Mouse (Mus musculus) G1E (cell line): ENCODE measurements around the gene Sct. TPM values are rescaled to one million over a fixed set of nuclear protein-coding genes. Genes with fewer than 3 reads are reported as not detected.
A peak's percentile ranks its signal among the peaks of the same experiment; 100 is the strongest.

ENCODE experiments used
- ATAC-seq: 2 replicates; pipeline ENCODE4 v1.8.0; 2016; ENCODE audit warnings: mild to moderate bottlenecking; ENCODE audit not compliant: insufficient number of reproducible peaks, poor library complexity, low FRiP score, severe bottlenecking; ENCODE audit errors: extremely low read depth
- DNase-seq: peaks from one replicate; pipeline ENCODE4 v3.0.0; 2012; ENCODE audit warnings: low spot score
- H3K27me3 ChIP-seq: 2 replicates; pipeline ENCODE4 v1.6.1; 2012; ENCODE audit warnings: mild to moderate bottlenecking, low read length, inconsistent platforms; ENCODE audit not compliant: insufficient read depth
- H3K36me3 ChIP-seq: replicated peaks from 2 replicates; pipeline ENCODE3; 2012; ENCODE audit warnings: mild to moderate bottlenecking, inconsistent platforms
- H3K4me1 ChIP-seq: 2 replicates; pipeline ENCODE4 v1.6.1; 2012; ENCODE audit warnings: low read depth, low read length, inconsistent platforms, mixed read lengths; ENCODE audit not compliant: insufficient read depth
- H3K4me3 ChIP-seq: 2 replicates; pipeline ENCODE4 v1.5.1; 2012; ENCODE audit warnings: low read depth, mild to moderate bottlenecking, inconsistent platforms, low read length, moderate library complexity, mixed read lengths
- H3K9me3 ChIP-seq: replicated peaks from 2 replicates; pipeline ENCODE4 v1.6.1; 2012; ENCODE audit warnings: inconsistent platforms
- CTCF ChIP-seq: IDR thresholded peaks from 2 replicates; pipeline ENCODE4 v1.5.1; 2012; ENCODE audit warnings: low read depth, low read length, inconsistent platforms, mixed read lengths
- GATA1 ChIP-seq: IDR thresholded peaks from 2 replicates; pipeline ENCODE4 v1.6.1; 2012; ENCODE audit warnings: borderline replicate concordance, low read length, inconsistent platforms, mixed read lengths
- GATA2 ChIP-seq: IDR thresholded peaks from 2 replicates; pipeline ENCODE4 v1.6.1; 2012; ENCODE audit warnings: low read depth, low read length, inconsistent platforms, borderline replicate concordance
- POLR2AphosphoS5 ChIP-seq: IDR thresholded peaks from 2 replicates; pipeline ENCODE4 v1.6.1; 2012; ENCODE audit warnings: low read depth, low read length, inconsistent platforms; ENCODE audit not compliant: insufficient replicate concordance
- TAL1 ChIP-seq: conservative IDR thresholded peaks from 2 replicates; pipeline ENCODE4 v1.6.1; 2012; ENCODE audit warnings: low read depth, low read length, inconsistent platforms, mixed read lengths
- polyA plus RNA-seq: library from polyadenylated mRNA; stranded (reverse); fragments of >175 nt; gene quantifications from 2 replicates; pipeline ENCODE4 v1.2.3, GENCODE M21; 2012
- total RNA-seq, 2 experiments: library from RNA; stranded (forward) in 1 of 2; stranded (reverse) in 1 of 2; fragments of 200-1000 nt in 1 of 2; fragments of >200 nt in 1 of 2; fragmentation: Nextera tagmentation in 1 of 2; gene quantifications; 2 replicates each; pipeline ENCODE4 v1.2.3; 2014 to 2017

The Sct gene
- total and polyA plus RNA-seq, 3 experiments: not detected

DNA sequence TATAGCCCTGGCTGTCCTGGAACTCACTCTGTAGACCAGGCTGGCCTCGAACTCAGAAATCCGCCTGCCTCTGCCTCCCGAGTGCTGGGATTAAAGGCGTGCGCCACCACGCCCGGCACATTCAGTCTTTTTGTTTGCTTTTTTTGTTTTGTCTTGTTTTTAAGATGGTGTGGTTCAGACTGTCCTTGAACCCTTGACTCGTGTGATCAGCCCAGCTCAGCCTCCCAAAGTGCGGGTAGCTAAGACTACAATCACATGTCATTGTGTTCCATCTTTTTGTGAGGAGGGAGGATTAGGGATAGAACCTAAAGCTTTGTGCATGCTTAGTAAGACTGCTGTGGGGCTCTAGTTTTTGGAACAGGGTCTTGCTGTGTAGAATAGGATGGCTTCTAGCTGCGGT, 47.4 kb downstream of the Sct start:
- H3K9me3 ChIP-seq: no peaks in the 10 kb centered on the region
- TF ChIP-seq POLR2AphosphoS5 (no peak), GATA1 (no peak), CTCF (no peak)
- no peak for DNase-seq
- peaks cover 70% of the 10 kb centered on the region for H3K36me3 ChIP-seq
- H3K27me3 ChIP-seq: no peaks in the 10 kb centered on the region
- ATAC-seq: no peak
- no peak overlapping the region; the same call in 1 of the 2 replicates for H3K4me3 ChIP-seq
- peaks cover 40% of the 10 kb centered on the region for H3K4me1 ChIP-seq

DNA sequence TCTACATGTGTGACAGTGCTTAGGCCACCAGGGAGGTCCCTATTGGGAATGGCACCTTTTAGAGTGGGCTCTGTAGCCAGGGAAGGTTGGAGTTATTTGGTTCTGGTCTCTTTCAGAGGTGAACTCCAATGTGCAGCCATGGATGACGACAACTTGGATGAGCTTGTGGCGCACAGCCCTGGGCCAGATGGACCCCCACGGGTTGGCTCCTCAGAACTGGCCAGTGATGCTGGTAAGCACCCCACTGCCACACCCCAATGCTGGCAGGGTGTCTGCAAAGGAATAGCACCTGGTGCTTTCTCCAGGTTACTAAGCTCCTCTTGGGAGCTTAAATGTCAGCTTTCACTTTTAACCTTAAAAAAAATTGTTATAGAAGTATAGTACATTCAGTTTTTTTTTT, 47.8 kb downstream of the Sct start:
- no peaks in the 10 kb centered on the region for H3K27me3 ChIP-seq
- peaks cover 66% of the 10 kb centered on the region for H3K36me3 ChIP-seq
- ATAC-seq (no peak), DNase-seq (no peak)
- no peak overlapping the region; the same call in 1 of the 2 replicates for H3K4me3 ChIP-seq
- H3K4me1 ChIP-seq: peaks cover 40% of the 10 kb centered on the region
- TF ChIP-seq TAL1 (no peak), GATA2 (no peak), CTCF (no peak)
- no peaks in the 10 kb centered on the region for H3K9me3 ChIP-seq

- Histone ChIP-seq H3K36me3 (peaks cover 61% of the 10 kb centered on the region), H3K9me3 (no peaks in the 10 kb centered on the region), H3K4me3 (peak overlapping the region; percentile 57; the same call in 1 of the 2 replicates), H3K4me1 (peaks cover 40% of the 10 kb centered on the region), H3K27me3 (no peaks in the 10 kb centered on the region)
- TF ChIP-seq TAL1 (no peak), POLR2AphosphoS5 (no peak), GATA2 (no peak), GATA1 (no peak), CTCF (no peak)
- DNase-seq: no peak
- no peak for ATAC-seq
Measured at GRCm38 (mm10) chr7:141230570-141230969, 48.4 kb downstream of the Sct start.

DNA sequence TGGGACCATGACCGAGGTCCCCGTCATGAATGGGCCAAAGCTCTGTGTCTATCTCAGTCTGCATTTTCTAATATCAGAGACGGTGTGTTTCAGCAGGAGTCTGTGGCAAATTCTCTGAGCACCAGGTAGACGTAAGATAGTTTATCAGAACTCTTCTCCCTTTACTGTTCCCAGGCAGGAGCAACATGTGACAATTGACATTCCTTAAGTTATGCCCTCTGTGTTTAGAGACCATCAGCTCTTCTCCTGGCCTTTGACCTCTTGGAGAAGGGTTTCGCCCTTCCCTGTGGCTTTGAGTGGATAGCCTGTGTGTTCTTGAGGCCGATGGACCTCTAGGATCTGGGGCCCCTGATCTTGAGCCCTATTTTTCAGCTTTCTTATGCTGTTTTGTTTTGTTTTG, 49.2 kb downstream of the Sct start:
- TF ChIP-seq GATA2 (no peak), TAL1 (no peak), POLR2AphosphoS5 (no peak), GATA1 (no peak), CTCF (no peak)
- peaks cover 40% of the 10 kb centered on the region for H3K4me1 ChIP-seq
- no peaks in the 10 kb centered on the region for H3K9me3 ChIP-seq
- ATAC-seq (no peak), DNase-seq (peak; percentile 9)
- H3K4me3 ChIP-seq: peak overlapping the region; percentile 100
- peaks cover 53% of the 10 kb centered on the region for H3K36me3 ChIP-seq
- no peaks in the 10 kb centered on the region for H3K27me3 ChIP-seq

Other genes starting within 250 kb of the Sct start
Only the 20 nearest of the 28 such genes appear.
- gene Ano9, start 161.3 kb downstream of the Sct start, total RNA-seq (2014; fragmentation: Nextera tagmentation): 0.23 TPM in 1 of 2 replicates, not detected in the other
- 0.06 and 1.7 TPM in 2 replicates for gene Ano9, start 161.3 kb downstream of the Sct start, total RNA-seq (2017)
- gene Ano9, start 161.3 kb downstream of the Sct start, polyA plus RNA-seq: not detected in 2 replicates
- 10.2 and 43.3 TPM in 2 replicates for gene Ptdss2, start 156.8 kb downstream of the Sct start, total RNA-seq (2014; fragmentation: Nextera tagmentation)
- gene Ptdss2, start 156.8 kb downstream of the Sct start, total RNA-seq (2017): 3.9 and 4.5 TPM in 2 replicates
- gene Ptdss2, start 156.8 kb downstream of the Sct start, polyA plus RNA-seq: 29.4 and 45.3 TPM in 2 replicates
- gene Rnh1, start 106.3 kb downstream of the Sct start, total RNA-seq (2014; fragmentation: Nextera tagmentation): 14.7 and 16.3 TPM in 2 replicates
- gene Rnh1, start 106.3 kb downstream of the Sct start, total RNA-seq (2017): 40.6 and 51.8 TPM in 2 replicates
- 3.0 and 12.6 TPM in 2 replicates for gene Rnh1, start 106.3 kb downstream of the Sct start, polyA plus RNA-seq
- 30.3 and 32.7 TPM in 2 replicates for gene Hras, start 85.1 kb downstream of the Sct start, total RNA-seq (2014; fragmentation: Nextera tagmentation)
- gene Hras, start 85.1 kb downstream of the Sct start, total RNA-seq (2017): 29.3 and 31.5 TPM in 2 replicates
- 31.1 and 38.9 TPM in 2 replicates for gene Hras, start 85.1 kb downstream of the Sct start, polyA plus RNA-seq
- gene Lrrc56, start 85.0 kb downstream of the Sct start, total RNA-seq (2014; fragmentation: Nextera tagmentation): 2.3 and 2.8 TPM in 2 replicates
- 1.3 and 2.7 TPM in 2 replicates for gene Lrrc56, start 85.0 kb downstream of the Sct start, total RNA-seq (2017)
- 3.3 and 4.0 TPM in 2 replicates for gene Lrrc56, start 85.0 kb downstream of the Sct start, polyA plus RNA-seq
- 1.6 and 2.2 TPM in 2 replicates for gene Lmntd2, start 65.1 kb downstream of the Sct start, total RNA-seq (2014; fragmentation: Nextera tagmentation)
- gene Lmntd2, start 65.1 kb downstream of the Sct start, total RNA-seq (2017): 0.52 and 0.93 TPM in 2 replicates
- 0.42 and 0.49 TPM in 2 replicates for gene Lmntd2, start 65.1 kb downstream of the Sct start, polyA plus RNA-seq
- gene Rassf7, start 63.3 kb downstream of the Sct start, total RNA-seq (2014; fragmentation: Nextera tagmentation): 15.6 and 51.8 TPM in 2 replicates
- 4.9 and 8.9 TPM in 2 replicates for gene Rassf7, start 63.3 kb downstream of the Sct start, total RNA-seq (2017)
- gene Rassf7, start 63.3 kb downstream of the Sct start, polyA plus RNA-seq: 14.1 and 16.8 TPM in 2 replicates
- gene Phrf1, start 50.3 kb downstream of the Sct start, total RNA-seq (2014; fragmentation: Nextera tagmentation): 73.1 and 77.4 TPM in 2 replicates
- gene Phrf1, start 50.3 kb downstream of the Sct start, total RNA-seq (2017): 45.1 and 61.4 TPM in 2 replicates
- 159 and 173 TPM in 2 replicates for gene Phrf1, start 50.3 kb downstream of the Sct start, polyA plus RNA-seq
- 1.6 and 2.5 TPM in 2 replicates for gene Irf7, start 12.7 kb downstream of the Sct start, total RNA-seq (2014; fragmentation: Nextera tagmentation)
- 6.2 and 6.8 TPM in 2 replicates for gene Irf7, start 12.7 kb downstream of the Sct start, total RNA-seq (2017)
- gene Irf7, start 12.7 kb downstream of the Sct start, polyA plus RNA-seq: 12.9 and 17.6 TPM in 2 replicates
- not detected in 2 replicates for gene Cdhr5, start 2.3 kb downstream of the Sct start, total RNA-seq (2014; fragmentation: Nextera tagmentation)
- gene Cdhr5, start 2.3 kb downstream of the Sct start, total RNA-seq (2017): 0.05 TPM in 1 of 2 replicates, not detected in the other
- gene Cdhr5, start 2.3 kb downstream of the Sct start, polyA plus RNA-seq: not detected in 2 replicates
- not detected in 2 replicates for gene Drd4, start 12.9 kb upstream of the Sct start, total RNA-seq (2014; fragmentation: Nextera tagmentation)
- 0.38 TPM in 1 of 2 replicates, not detected in the other for gene Drd4, start 12.9 kb upstream of the Sct start, total RNA-seq (2017)
- not detected in 2 replicates for gene Drd4, start 12.9 kb upstream of the Sct start, polyA plus RNA-seq
- 35.3 and 41.2 TPM in 2 replicates for gene Deaf1, start 48.6 kb upstream of the Sct start, total RNA-seq (2014; fragmentation: Nextera tagmentation)
- gene Deaf1, start 48.6 kb upstream of the Sct start, total RNA-seq (2017): 22.9 and 27.0 TPM in 2 replicates
- gene Deaf1, start 48.6 kb upstream of the Sct start, polyA plus RNA-seq: 55.8 and 61.7 TPM in 2 replicates
- gene Tmem80, start 48.6 kb upstream of the Sct start, total RNA-seq (2014; fragmentation: Nextera tagmentation): 22.5 and 24.4 TPM in 2 replicates
- gene Tmem80, start 48.6 kb upstream of the Sct start, total RNA-seq (2017): 18.0 and 18.3 TPM in 2 replicates
- 8.4 and 9.0 TPM in 2 replicates for gene Tmem80, start 48.6 kb upstream of the Sct start, polyA plus RNA-seq
- gene Eps8l2, start 59.7 kb upstream of the Sct start, total RNA-seq (2014; fragmentation: Nextera tagmentation): not detected in 2 replicates
- gene Eps8l2, start 59.7 kb upstream of the Sct start, total RNA-seq (2017): 0.33 TPM in 1 of 2 replicates, not detected in the other
- not detected in 2 replicates for gene Eps8l2, start 59.7 kb upstream of the Sct start, polyA plus RNA-seq
- 59.1 and 68.2 TPM in 2 replicates for gene Taldo1, start 113.1 kb upstream of the Sct start, total RNA-seq (2014; fragmentation: Nextera tagmentation)
- gene Taldo1, start 113.1 kb upstream of the Sct start, total RNA-seq (2017): 514 and 659 TPM in 2 replicates
- 207 and 336 TPM in 2 replicates for gene Taldo1, start 113.1 kb upstream of the Sct start, polyA plus RNA-seq
- gene Gatd1, start 135.0 kb upstream of the Sct start, total RNA-seq (2014; fragmentation: Nextera tagmentation): 22.6 and 30.8 TPM in 2 replicates
- 23.8 and 23.9 TPM in 2 replicates for gene Gatd1, start 135.0 kb upstream of the Sct start, total RNA-seq (2017)
- gene Gatd1, start 135.0 kb upstream of the Sct start, polyA plus RNA-seq: 15.4 and 16.5 TPM in 2 replicates
- not detected in 2 replicates for gene Cend1, start 150.4 kb upstream of the Sct start, total RNA-seq (2014; fragmentation: Nextera tagmentation)
- not detected in 2 replicates for gene Cend1, start 150.4 kb upstream of the Sct start, total RNA-seq (2017)
- gene Cend1, start 150.4 kb upstream of the Sct start, polyA plus RNA-seq: not detected in 2 replicates
- gene Slc25a22, start 158.8 kb upstream of the Sct start, total RNA-seq (2014; fragmentation: Nextera tagmentation): 16.3 and 20.8 TPM in 2 replicates
- gene Slc25a22, start 158.8 kb upstream of the Sct start, total RNA-seq (2017): 3.7 and 3.8 TPM in 2 replicates
- gene Slc25a22, start 158.8 kb upstream of the Sct start, polyA plus RNA-seq: 51.8 and 54.9 TPM in 2 replicates
- gene Pidd1, start 164.9 kb upstream of the Sct start, total RNA-seq (2014; fragmentation: Nextera tagmentation): 22.9 and 29.6 TPM in 2 replicates
- gene Pidd1, start 164.9 kb upstream of the Sct start, total RNA-seq (2017): 8.8 and 8.9 TPM in 2 replicates
- gene Pidd1, start 164.9 kb upstream of the Sct start, polyA plus RNA-seq: 40.1 and 59.6 TPM in 2 replicates
- 939 and 1,045 TPM in 2 replicates for gene Rplp2, start 168.2 kb upstream of the Sct start, total RNA-seq (2014; fragmentation: Nextera tagmentation)
- gene Rplp2, start 168.2 kb upstream of the Sct start, total RNA-seq (2017): 1,867 and 2,370 TPM in 2 replicates
- 5,272 and 6,746 TPM in 2 replicates for gene Rplp2, start 168.2 kb upstream of the Sct start, polyA plus RNA-seq